Comparison of ENCODE assay signal across 15 mouse cellular contexts in the genomic region with DNA sequence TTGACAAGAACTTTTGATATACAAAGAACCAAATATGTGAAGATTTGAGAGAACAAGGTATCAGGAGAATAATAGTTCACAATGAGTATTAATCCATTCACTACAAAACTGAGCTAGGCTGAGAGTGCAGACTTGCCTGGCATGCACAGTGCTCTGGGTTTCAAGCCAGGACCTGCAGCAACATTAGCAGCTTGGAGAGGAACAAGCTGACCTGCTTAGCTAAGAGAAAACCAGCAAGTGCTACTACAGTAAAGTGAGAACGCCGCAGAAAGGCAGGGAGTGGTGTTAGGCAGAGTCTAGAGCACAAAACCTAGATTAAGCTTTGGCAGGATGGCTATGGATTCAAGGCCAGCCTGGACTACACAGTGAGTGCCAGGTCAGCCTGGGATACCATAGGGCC. TPM values are rescaled to one million over a fixed set of nuclear protein-coding genes. Genes with fewer than 3 reads are reported as not detected.
A peak's percentile ranks its signal among the peaks of the same experiment; 100 is the strongest.
DNase-seq lines count a peak whose midpoint lies in the region; ATAC-seq and TF ChIP-seq lines count a peak whose summit lies in the region.
"Had no signal": no experiment of that assay in that cellular context is flagged by ENCODE, and none has a peak within 500 bp of the region (broad histone marks: within the 10 kb centered on the region; RNA-seq: fewer than 3 reads in every experiment).

No protein-coding gene starts in this region.

- no peak overlapping the region for H3K4me3 ChIP-seq in gastrocnemius, adult 2 months
- H3K4me3 ChIP-seq in embryonic facial prominence, embryonic 10.5 days, result no peak overlapping the region
- H3K4me3 ChIP-seq: embryonic facial prominence, embryonic 12.5 days; forebrain, embryonic 13.5 days; left cerebral cortex, adult 2 months; liver, embryonic 13.5 days had no signal

- peak; percentile 68 for DNase-seq in gastrocnemius, adult 2 months
- no peak for DNase-seq in gastrocnemius, postnatal 4 days (ENCODE audit: low spot score in 2 of 2)
- DNase-seq in urinary bladder, postnatal 14 days (ENCODE audit: low spot score), result peak; percentile 18
- DNase-seq in urinary bladder, adult 2 months (ENCODE audit: low spot score), result no peak
- DNase-seq in embryonic facial prominence, embryonic 10.5 days (ENCODE audit: low spot score), result peak; percentile 10
- peak; percentile 15 to 22 for DNase-seq in layer of hippocampus, postnatal 10 days (ENCODE audit: low spot score in 2 of 2)
- DNase-seq in left cerebral cortex, adult 9 months (ENCODE audit: low spot score in 2 of 2), result no peak
- DNase-seq: B cell, adult 2 months; liver, embryonic 13.5 days; lung, postnatal 10 days had no signal

- H3K9me3 ChIP-seq in embryonic facial prominence, embryonic 10.5 days, result no peaks in the 10 kb centered on the region
- H3K9me3 ChIP-seq: embryonic facial prominence, embryonic 12.5 days; forebrain, embryonic 13.5 days; G1E; liver, embryonic 13.5 days had no signal

- no peaks in the 10 kb centered on the region for H3K36me3 ChIP-seq in embryonic facial prominence, embryonic 10.5 days (replicated peaks)
- H3K36me3 ChIP-seq: embryonic facial prominence, embryonic 12.5 days had no signal

- no peak for TF ChIP-seq CTCF in gastrocnemius, adult 2 months (IDR thresholded peaks at IDR 0.05)

- 84% methylated on average over 2 of the region's 2 CpGs for WGBS in embryonic facial prominence, embryonic 10.5 days

- peak overlapping the region; percentile 25 for H3K27ac ChIP-seq in gastrocnemius, adult 2 months
- H3K27ac ChIP-seq in embryonic facial prominence, embryonic 10.5 days (replicated peaks), result no peak overlapping the region
- H3K27ac ChIP-seq: embryonic facial prominence, embryonic 12.5 days; forebrain, embryonic 13.5 days; left cerebral cortex, adult 2 months; liver, embryonic 13.5 days had no signal

- no peaks in the 10 kb centered on the region for H3K4me1 ChIP-seq in embryonic facial prominence, embryonic 10.5 days
- H3K4me1 ChIP-seq: embryonic facial prominence, embryonic 12.5 days; forebrain, embryonic 13.5 days had no signal

- no peaks in the 10 kb centered on the region for H3K27me3 ChIP-seq in embryonic facial prominence, embryonic 10.5 days (replicated peaks; ENCODE audit: low read depth, poor library complexity, severe bottlenecking)
- H3K27me3 ChIP-seq: embryonic facial prominence, embryonic 12.5 days; forebrain, embryonic 13.5 days; liver, embryonic 13.5 days had no signal

- intact Hi-C loops in gastrocnemius, adult 2 months (cut with DNase I), result no loop called here

- ATAC-seq in activated CD4-positive, CD25-positive, alpha-beta regulatory T cell, adult 4 months, result no peak
- ATAC-seq: forebrain, embryonic 13.5 days had no signal

RNA-seq across cellular contexts. Expression of gene Gm10642, which starts 26.3 kb away (rescaled TPM):
- total RNA-seq in gastrocnemius, adult 2 months (2021), result under 1 TPM in 1 of 2 experiments, not detected in 1; 0.26 TPM
- under 1 TPM; 0.21 to 0.56 TPM for total RNA-seq in gastrocnemius, postnatal 4 days (2021)
- 1.5 and 1.7 TPM in 2 replicates for polyA plus RNA-seq in urinary bladder, adult 2 months (2012; rRNA removed)
- polyA plus RNA-seq in embryonic facial prominence, embryonic 10.5 days (2016; fragmentation: Nextera tagmentation; extraction: Ambion mirVana), result 0.13 and 0.17 TPM in 2 replicates
- total RNA-seq in layer of hippocampus, postnatal 10 days (2021), result 1 to 10 TPM; 1.3 to 1.7 TPM
- under 1 TPM; 0.61 to 0.71 TPM for polyA plus RNA-seq in activated CD4-positive, CD25-positive, alpha-beta regulatory T cell, adult 4 months (2017; shearing (Covaris generic))

RNA-seq across cellular contexts. Expression of gene Mindy2, which starts 27.3 kb away (rescaled TPM):
- 10 to 100 TPM; 12.3 to 17.9 TPM for total RNA-seq in gastrocnemius, adult 2 months (2021)
- total RNA-seq in gastrocnemius, postnatal 4 days (2021), result 10 to 100 TPM; 13.0 to 13.3 TPM
- polyA plus RNA-seq in urinary bladder, adult 2 months (2012; rRNA removed), result 16.0 and 16.5 TPM in 2 replicates
- 3.3 and 4.0 TPM in 2 replicates for polyA plus RNA-seq in embryonic facial prominence, embryonic 10.5 days (2016; fragmentation: Nextera tagmentation; extraction: Ambion mirVana)
- 10 to 100 TPM; 34.5 to 38.3 TPM for total RNA-seq in layer of hippocampus, postnatal 10 days (2021)
- polyA plus RNA-seq in activated CD4-positive, CD25-positive, alpha-beta regulatory T cell, adult 4 months (2017; shearing (Covaris generic)), result 10 to 100 TPM in 1 of 2 experiments, 1 to 10 TPM in 1; 9.0 to 14.8 TPM

RNA-seq across cellular contexts. Expression of gene Adam10, which starts 49.1 kb away (rescaled TPM):
- 10 to 100 TPM; 14.1 to 17.3 TPM for total RNA-seq in gastrocnemius, adult 2 months (2021)
- total RNA-seq in gastrocnemius, postnatal 4 days (2021), result 10 to 100 TPM; 60.4 to 62.7 TPM
- 57.7 and 63.5 TPM in 2 replicates for polyA plus RNA-seq in urinary bladder, adult 2 months (2012; rRNA removed)
- polyA plus RNA-seq in embryonic facial prominence, embryonic 10.5 days (2016; fragmentation: Nextera tagmentation; extraction: Ambion mirVana), result 62.3 TPM in 2 replicates
- total RNA-seq in layer of hippocampus, postnatal 10 days (2021), result 10 to 100 TPM; 77.1 to 79.6 TPM
- polyA plus RNA-seq in activated CD4-positive, CD25-positive, alpha-beta regulatory T cell, adult 4 months (2017; shearing (Covaris generic)), result 10 to 100 TPM; 72.7 to 77.6 TPM

Comparison
In these comparisons a context has a peak if more than half of its experiments do, and no peak if none do; other contexts are left out.
1. DNase-seq: peak in gastrocnemius, adult 2 months (single experiment), urinary bladder, postnatal 14 days (single experiment), embryonic facial prominence, embryonic 10.5 days (single experiment) and layer of hippocampus, postnatal 10 days (2 of 2); none in gastrocnemius, postnatal 4 days (0 of 2), urinary bladder, adult 2 months (single experiment) and left cerebral cortex, adult 9 months (0 of 2).